ENCODE assay signal across 8 mouse cellular contexts in genomic region chr3:79629416-79629730, GRCm38 (mm10). TPM values are rescaled to one million over a fixed set of nuclear protein-coding genes. Genes with fewer than 3 reads are reported as not detected.
DNase-seq lines count a peak whose midpoint lies in the region; ATAC-seq and TF ChIP-seq lines count a peak whose summit lies in the region.

Etfdh (minus strand) TSS chr3:79629500.

- TF ChIP-seq POLR2A in bone marrow macrophage, adult 2 months (IDR thresholded peaks at IDR 0.05; ENCODE audit: borderline replicate concordance, low read depth, low read length) = no peak
- no peak for TF ChIP-seq POLR2A in kidney, adult 2 months (IDR thresholded peaks at IDR 0.05; ENCODE audit: low read depth, low read length)

- peaks cover 24% of the 10 kb centered on the region for H3K4me1 ChIP-seq in E14TG2a.4 (replicated peaks; ENCODE audit: low read depth, low read length)
- H3K4me1 ChIP-seq in bone marrow macrophage, adult 2 months (ENCODE audit: control insufficient read depth, insufficient read depth, low read length) = peaks cover 4% of the 10 kb centered on the region; the same call in 1 of the 2 replicates
- peaks cover 9% of the 10 kb centered on the region; the same call in 1 of the 2 replicates for H3K4me1 ChIP-seq in embryonic facial prominence, embryonic 13.5 days
- H3K4me1 ChIP-seq in kidney, adult 2 months (ENCODE audit: control insufficient read depth, insufficient read depth, low read length) = peaks cover 4% of the 10 kb centered on the region
- peaks cover 15% of the 10 kb centered on the region for H3K4me1 ChIP-seq in limb, embryonic 10.5 days
- H3K4me1 ChIP-seq in midbrain, embryonic 10.5 days = peaks cover 21% of the 10 kb centered on the region
- no peaks in the 10 kb centered on the region for H3K4me1 ChIP-seq in stomach, embryonic 14.5 days (ENCODE audit: control insufficient read depth, insufficient read depth, low read length)

- peak; percentile 27; the same call in 1 of the 2 replicates for ATAC-seq in embryonic facial prominence, embryonic 13.5 days (ENCODE audit: insufficient number of reproducible peaks, insufficient read depth, low FRiP score, low TSS enrichment, low read depth)
- ATAC-seq in stomach, embryonic 14.5 days (ENCODE audit: insufficient number of reproducible peaks, insufficient read depth, low FRiP score, low read depth) = peak; percentile 23; the same call in 1 of the 2 replicates

- peak within 1 kb of the TSS; percentile 81 for H3K9ac ChIP-seq in embryonic facial prominence, embryonic 13.5 days
- peak within 1 kb of the TSS; percentile 52 for H3K9ac ChIP-seq in stomach, embryonic 14.5 days (replicated peaks; ENCODE audit: low read depth, low read length)

- H3K9me3 ChIP-seq in E14TG2a.4 (ENCODE audit: low read length) = no peaks in the 10 kb centered on the region
- H3K9me3 ChIP-seq in embryonic facial prominence, embryonic 13.5 days = peaks cover 4% of the 10 kb centered on the region; the same call in 1 of the 2 replicates
- H3K9me3 ChIP-seq in limb, embryonic 10.5 days (replicated peaks) = no peaks in the 10 kb centered on the region
- H3K9me3 ChIP-seq in midbrain, embryonic 10.5 days (replicated peaks) = peaks cover 14% of the 10 kb centered on the region
- no peaks in the 10 kb centered on the region for H3K9me3 ChIP-seq in stomach, embryonic 14.5 days (ENCODE audit: control insufficient read depth, low read depth, low read length)

- peak; percentile 76 to 79 for DNase-seq in heart, adult 18-20 months
- DNase-seq in kidney, adult 2 months = peak; percentile 75
- peak; percentile 69 for DNase-seq in limb, embryonic 10.5 days (ENCODE audit: low spot score)
- peak; percentile 73 for DNase-seq in midbrain, embryonic 10.5 days (ENCODE audit: low spot score)

- H3K4me2 ChIP-seq in embryonic facial prominence, embryonic 13.5 days = peak within 1 kb of the TSS; percentile 84
- H3K4me2 ChIP-seq in stomach, embryonic 14.5 days (replicated peaks; ENCODE audit: low read depth, low read length) = peak within 1 kb of the TSS; percentile 58

- peak within 1 kb of the TSS; percentile 99 for H3K4me3 ChIP-seq in E14TG2a.4 (replicated peaks; ENCODE audit: low read length)
- H3K4me3 ChIP-seq in bone marrow macrophage, adult 2 months (ENCODE audit: insufficient read depth, low read length) = peak within 1 kb of the TSS; percentile 85
- peak within 1 kb of the TSS; percentile 67 for H3K4me3 ChIP-seq in embryonic facial prominence, embryonic 13.5 days
- peak within 1 kb of the TSS; percentile 66 for H3K4me3 ChIP-seq in kidney, adult 2 months (ENCODE audit: insufficient read depth, low read depth, low read length)
- H3K4me3 ChIP-seq in limb, embryonic 10.5 days = peak within 1 kb of the TSS; percentile 87
- H3K4me3 ChIP-seq in midbrain, embryonic 10.5 days = peak within 1 kb of the TSS; percentile 77
- H3K4me3 ChIP-seq in stomach, embryonic 14.5 days (ENCODE audit: low read depth, low read length) = peak within 1 kb of the TSS; percentile 71

- TF ChIP-seq CTCF in E14TG2a.4 (conservative IDR thresholded peaks at IDR 0.05; ENCODE audit: low read length) = no peak
- no peak for TF ChIP-seq CTCF in bone marrow macrophage, adult 2 months (IDR thresholded peaks at IDR 0.05; ENCODE audit: low read depth, low read length)
- no peak for TF ChIP-seq CTCF in kidney, adult 2 months (conservative IDR thresholded peaks at IDR 0.05; ENCODE audit: insufficient read depth, insufficient read length, low read depth, low read length)

- H3K36me3 ChIP-seq in E14TG2a.4 (ENCODE audit: insufficient read depth, low read length) = peaks cover 15% of the 10 kb centered on the region; the same call in 1 of the 2 replicates
- peaks cover 28% of the 10 kb centered on the region for H3K36me3 ChIP-seq in embryonic facial prominence, embryonic 13.5 days
- H3K36me3 ChIP-seq in kidney, adult 2 months (ENCODE audit: control insufficient read depth, insufficient read depth, low read length) = no peaks in the 10 kb centered on the region
- peaks cover 32% of the 10 kb centered on the region for H3K36me3 ChIP-seq in limb, embryonic 10.5 days
- H3K36me3 ChIP-seq in midbrain, embryonic 10.5 days = peaks cover 33% of the 10 kb centered on the region
- peaks cover 5% of the 10 kb centered on the region; the same call in 1 of the 2 replicates for H3K36me3 ChIP-seq in stomach, embryonic 14.5 days (ENCODE audit: control insufficient read depth, insufficient read depth, low read length)

- 1% methylated on average over 11 of the region's 11 CpGs for WGBS in embryonic facial prominence, embryonic 13.5 days
- WGBS in kidney, adult 2 months = under 1% methylated on average over 11 of the region's 11 CpGs
- WGBS in limb, embryonic 10.5 days = 1% methylated on average over 11 of the region's 11 CpGs
- WGBS in midbrain, embryonic 10.5 days = under 1% methylated on average over 11 of the region's 11 CpGs
- 1% methylated on average over 11 of the region's 11 CpGs for WGBS in stomach, embryonic 14.5 days

- H3K27ac ChIP-seq in bone marrow macrophage, adult 2 months (ENCODE audit: insufficient read depth, low read depth, low read length) = peak within 1 kb of the TSS; percentile 37
- H3K27ac ChIP-seq in embryonic facial prominence, embryonic 13.5 days = peak within 1 kb of the TSS; percentile 78
- peak within 1 kb of the TSS; percentile 73 for H3K27ac ChIP-seq in kidney, adult 2 months (ENCODE audit: insufficient read depth, low read depth, low read length)
- H3K27ac ChIP-seq in limb, embryonic 10.5 days = peak within 1 kb of the TSS; percentile 95
- peak within 1 kb of the TSS; percentile 94 for H3K27ac ChIP-seq in midbrain, embryonic 10.5 days (replicated peaks)
- H3K27ac ChIP-seq in stomach, embryonic 14.5 days (ENCODE audit: low read length) = peak within 1 kb of the TSS; percentile 84

- no peaks in the 10 kb centered on the region for H3K27me3 ChIP-seq in E14TG2a.4 (ENCODE audit: insufficient read depth, low read length)
- no peaks in the 10 kb centered on the region for H3K27me3 ChIP-seq in embryonic facial prominence, embryonic 13.5 days
- no peaks in the 10 kb centered on the region for H3K27me3 ChIP-seq in kidney, adult 2 months (replicated peaks; ENCODE audit: control insufficient read depth, insufficient read depth, low read length)
- no peaks in the 10 kb centered on the region for H3K27me3 ChIP-seq in limb, embryonic 10.5 days (ENCODE audit: low read depth, poor library complexity, severe bottlenecking)
- H3K27me3 ChIP-seq in midbrain, embryonic 10.5 days (ENCODE audit: low read depth, poor library complexity, severe bottlenecking) = no peaks in the 10 kb centered on the region
- H3K27me3 ChIP-seq in stomach, embryonic 14.5 days (ENCODE audit: control insufficient read depth, insufficient read depth, low read length) = no peaks in the 10 kb centered on the region

RNA-seq across cellular contexts. Expression of gene Etfdh, which starts in this region (rescaled TPM):
- polyA plus RNA-seq in bone marrow macrophage, adult 2 months (2012; ENCODE audit: insufficient read depth, insufficient read length, missing spikeins) = 25.5 and 28.4 TPM in 2 replicates
- polyA plus RNA-seq in embryonic facial prominence, embryonic 13.5 days (2015; fragmentation: Nextera tagmentation; extraction: Ambion mirVana) = 50.9 and 52.3 TPM in 2 replicates
- 100 to 1,000 TPM; 616 to 630 TPM for total RNA-seq in heart, adult 18-20 months (2021)
- polyA plus RNA-seq in kidney, adult 2 months (2012; rRNA removed) = 277 and 354 TPM in 2 replicates
- polyA plus RNA-seq in limb, embryonic 10.5 days (2016; fragmentation: Nextera tagmentation; extraction: Ambion mirVana) = 34.6 and 40.8 TPM in 2 replicates
- 47.1 and 55.5 TPM in 2 replicates for polyA plus RNA-seq in midbrain, embryonic 10.5 days (2016; fragmentation: Nextera tagmentation; extraction: Ambion mirVana)
- polyA plus RNA-seq in stomach, embryonic 14.5 days (2014; fragmentation: Nextera tagmentation; extraction: Ambion mirVana) = 52.5 and 61.4 TPM in 2 replicates

Comparison
In these comparisons a context has a peak if more than half of its experiments do, and no peak if none do; other contexts are left out.
1. Peak in every context shown above with its lines: DNase-seq, ATAC-seq, H3K4me3 ChIP-seq and H3K27ac ChIP-seq.
2. H3K27ac ChIP-seq: peak in every context shown above with its lines; median percentile 95 in limb, embryonic 10.5 days; 94 in midbrain, embryonic 10.5 days; 84 in stomach, embryonic 14.5 days; 78 in embryonic facial prominence, embryonic 13.5 days; 73 in kidney, adult 2 months; 37 in bone marrow macrophage, adult 2 months.